Mouse (Mus musculus) limb, embryonic 14.5 days (tissue): ENCODE results near the gene Lrrfip1. TPM values are rescaled to one million over a fixed set of nuclear protein-coding genes. Genes with fewer than 3 reads are reported as not detected.

ENCODE experiments used
- ATAC-seq: fragments of 200-750 bp; cut with Nextera tagmentation; 2 replicates; pipeline ENCODE4 v1.8.0; 2017; ENCODE audit warnings: low read depth, moderate number of reproducible peaks, moderate TSS enrichment; ENCODE audit not compliant: low FRiP score
- DNase-seq: peaks from one replicate; pipeline ENCODE4 v3.0.0-alpha.2; 2015; ENCODE audit warnings: low spot score
- H3K27ac ChIP-seq: fragments of 300-500 bp; sonication (generic); replicated peaks from 2 replicates; pipeline ENCODE4 v1.5.1; 2014; ENCODE audit warnings: low read depth, mild to moderate bottlenecking, low read length, moderate library complexity, mixed read lengths
- H3K27me3 ChIP-seq: fragments of 300-500 bp; sonication (generic); 2 replicates; pipeline ENCODE4 v1.6.1; 2014; ENCODE audit warnings: low read length, mixed read lengths; ENCODE audit not compliant: control insufficient read depth, insufficient read depth
- H3K36me3 ChIP-seq: fragments of 300-500 bp; sonication (generic); 2 replicates; pipeline ENCODE4 v1.6.1; 2014; ENCODE audit warnings: mild to moderate bottlenecking, low read length, moderate library complexity, mixed read lengths; ENCODE audit not compliant: control insufficient read depth, insufficient read depth
- H3K4me1 ChIP-seq: fragments of 300-500 bp; sonication (generic); 2 replicates; pipeline ENCODE4 v1.6.1; 2014; ENCODE audit warnings: antibody characterized with exemption, low read length, mixed read lengths; ENCODE audit not compliant: control insufficient read depth, insufficient read depth
- H3K4me2 ChIP-seq: fragments of 300-500 bp; sonication (generic); replicated peaks from 2 replicates; pipeline ENCODE4 v1.6.1; 2014; ENCODE audit warnings: low read depth, mild to moderate bottlenecking, low read length, moderate library complexity; ENCODE audit not compliant: severe bottlenecking
- H3K4me3 ChIP-seq: fragments of 300-500 bp; sonication (generic); replicated peaks from 2 replicates; pipeline ENCODE4 v1.5.1; 2014; ENCODE audit warnings: low read length
- H3K9ac ChIP-seq: fragments of 300-500 bp; sonication (generic); 2 replicates; pipeline ENCODE4 v1.6.1; 2014; ENCODE audit warnings: mild to moderate bottlenecking, low read depth, low read length, moderate library complexity; ENCODE audit not compliant: severe bottlenecking
- H3K9me3 ChIP-seq: fragments of 300-500 bp; sonication (generic); 2 replicates; pipeline ENCODE4 v1.6.1; 2016; ENCODE audit warnings: low read length; ENCODE audit not compliant: control insufficient read depth
- POLR2A ChIP-seq: fragments of 200-500 bp; IDR thresholded peaks from 2 replicates; pipeline ENCODE4 v1.8.0; 2012; ENCODE audit warnings: inconsistent platforms, mild to moderate bottlenecking, moderate library complexity, borderline replicate concordance; ENCODE audit not compliant: insufficient read depth, insufficient read length; ENCODE audit errors: extremely low read depth
- WGBS: fragments of 180-500 bp; shearing (Covaris S2); extraction: QIAGEN DNeasy Blood & Tissue Kit; methylation state at CpG from one replicate; pipeline ENCODE4 v1.1.7; 2014; 5-methylcytosine and 5-hydroxymethylcytosine counted together
- polyA plus RNA-seq, 2 experiments: library from polyadenylated mRNA; depleted of rRNA in 1 of 2; stranded (reverse) in 1 of 2; unstranded in 1 of 2; fragments of >200 nt; fragmentation: Nextera tagmentation in 1 of 2; extraction: Ambion mirVana in 1 of 2; gene quantifications; 2 replicates each; pipeline versions ENCODE4 v1.2.1 to v1.2.3; 2012 to 2014

The Lrrfip1 gene
- polyA plus RNA-seq, 2 experiments: 41.6 to 44.3 TPM

- Histone ChIP-seq H3K27me3 (no peaks in the 10 kb centered on the region), H3K27ac (no peak overlapping the region), H3K4me2 (no peak overlapping the region), H3K4me1 (no peaks in the 10 kb centered on the region), H3K36me3 (peaks cover 8% of the 10 kb centered on the region), H3K9me3 (no peaks in the 10 kb centered on the region), H3K4me3 (no peak overlapping the region), H3K9ac (no peak overlapping the region)
- 93% methylated on average over 4 of the region's 4 CpGs for WGBS
- ATAC-seq (no peak), DNase-seq (no peak)
- TF ChIP-seq POLR2A: no peak
These were observed 114.1 kb downstream of the Lrrfip1 start for GRCm38 (mm10) chr1:91112606-91113005.

- no peak for DNase-seq
- 86% methylated on average over 11 of the region's 11 CpGs for WGBS
- ATAC-seq: no peak
- no peaks in the 10 kb centered on the region for H3K4me1 ChIP-seq
- no peak overlapping the region for H3K27ac ChIP-seq
- no peak overlapping the region for H3K9ac ChIP-seq
- H3K4me2 ChIP-seq: no peak overlapping the region
- no peaks in the 10 kb centered on the region for H3K9me3 ChIP-seq
- peaks cover 26% of the 10 kb centered on the region for H3K36me3 ChIP-seq
- TF ChIP-seq POLR2A: no peak
- no peak overlapping the region for H3K4me3 ChIP-seq
- no peaks in the 10 kb centered on the region for H3K27me3 ChIP-seq
These were observed 123.6 kb downstream of the Lrrfip1 start for GRCm38 (mm10) chr1:91122121-91122520.

DNA sequence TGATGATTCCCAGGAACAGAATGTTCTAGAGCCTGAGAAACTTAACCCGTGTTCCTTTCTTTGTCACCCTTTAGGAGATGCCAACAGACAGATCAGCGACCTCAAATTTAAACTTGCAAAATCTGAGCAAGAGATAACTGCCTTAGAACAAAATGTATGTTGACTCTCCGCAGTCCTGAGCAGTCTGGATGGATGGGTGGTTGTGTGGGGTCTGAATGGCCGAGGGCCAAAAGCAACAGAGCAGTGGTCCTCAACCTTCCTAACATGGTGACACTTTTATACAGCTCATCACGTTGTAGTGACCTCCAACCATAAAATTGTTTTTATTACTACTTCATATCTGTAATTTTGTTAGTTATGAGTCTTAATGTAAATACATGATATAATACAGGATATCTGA lies 124.5 kb downstream of the Lrrfip1 start:
- H3K4me3 ChIP-seq: no peak overlapping the region
- H3K36me3 ChIP-seq: peaks cover 26% of the 10 kb centered on the region
- H3K27me3 ChIP-seq: no peaks in the 10 kb centered on the region
- no peak overlapping the region for H3K4me2 ChIP-seq
- no peak overlapping the region for H3K9ac ChIP-seq
- 91% methylated on average over 5 of the region's 5 CpGs for WGBS
- no peak for TF ChIP-seq POLR2A
- ATAC-seq (no peak), DNase-seq (no peak)
- no peaks in the 10 kb centered on the region for H3K9me3 ChIP-seq
- no peak overlapping the region for H3K27ac ChIP-seq
- no peaks in the 10 kb centered on the region for H3K4me1 ChIP-seq

DNA sequence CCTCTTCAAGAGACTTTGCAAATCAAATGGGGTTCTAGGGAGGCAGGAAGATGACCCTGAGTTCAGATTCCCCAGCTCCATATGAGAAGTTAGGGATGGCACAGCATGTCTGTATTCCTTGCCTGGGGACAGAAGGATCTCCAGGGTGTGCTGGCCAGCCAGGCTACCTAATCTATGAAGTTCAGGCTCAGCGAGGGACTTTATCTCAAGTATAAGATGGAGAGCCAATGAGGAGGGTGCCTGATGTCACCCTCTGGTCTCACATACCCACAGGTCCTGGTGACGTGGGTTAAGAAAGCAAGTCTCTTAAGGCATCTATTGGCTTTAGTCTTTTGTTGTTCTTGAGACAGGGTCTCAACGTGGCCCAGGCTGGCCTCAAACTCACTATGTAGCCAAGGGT lies 124.9 kb downstream of the Lrrfip1 start:
- DNase-seq (no peak), ATAC-seq (no peak)
- H3K27me3 ChIP-seq: no peaks in the 10 kb centered on the region
- WGBS: 83% methylated on average over 3 of the region's 3 CpGs
- no peak overlapping the region for H3K4me2 ChIP-seq
- peaks cover 28% of the 10 kb centered on the region for H3K36me3 ChIP-seq
- H3K9me3 ChIP-seq: no peaks in the 10 kb centered on the region
- H3K4me1 ChIP-seq: no peaks in the 10 kb centered on the region
- H3K27ac ChIP-seq: no peak overlapping the region
- no peak overlapping the region for H3K4me3 ChIP-seq
- no peak overlapping the region for H3K9ac ChIP-seq
- no peak for TF ChIP-seq POLR2A

- H3K27me3 ChIP-seq: no peaks in the 10 kb centered on the region
- no peak for TF ChIP-seq POLR2A
- H3K4me3 ChIP-seq: no peak overlapping the region
- H3K27ac ChIP-seq: no peak overlapping the region
- H3K4me1 ChIP-seq: no peaks in the 10 kb centered on the region
- DNase-seq: no peak
- ATAC-seq: no peak
- no peaks in the 10 kb centered on the region for H3K9me3 ChIP-seq
- H3K9ac ChIP-seq: no peak overlapping the region
- WGBS: 87% methylated on average over 4 of the region's 4 CpGs
- peaks cover 13% of the 10 kb centered on the region for H3K36me3 ChIP-seq
- no peak overlapping the region for H3K4me2 ChIP-seq
These were observed 130.3 kb downstream of the Lrrfip1 start for GRCm38 (mm10) chr1:91128849-91129248.

GRCm38 (mm10) chr1:91137036-91137435 lies 138.5 kb downstream of the Lrrfip1 start:
- DNase-seq: no peak
- no peak overlapping the region for H3K4me2 ChIP-seq
- 69% methylated on average over 2 of the region's 2 CpGs for WGBS
- TF ChIP-seq POLR2A: no peak
- no peak overlapping the region for H3K9ac ChIP-seq
- no peak for ATAC-seq
- H3K27ac ChIP-seq: no peak overlapping the region
- H3K4me1 ChIP-seq: no peaks in the 10 kb centered on the region
- H3K4me3 ChIP-seq: no peak overlapping the region
- no peaks in the 10 kb centered on the region for H3K27me3 ChIP-seq
- no peaks in the 10 kb centered on the region for H3K36me3 ChIP-seq
- no peaks in the 10 kb centered on the region for H3K9me3 ChIP-seq
